Mouse (Mus musculus): ENCODE data around the gene Pde7b.
"Not testable (repeated sequence)": the region's sequence is repeated elsewhere in the genome, so short reads cannot be mapped to it uniquely, and the experiment has no call there.

Pde7b gene

GRCm38 (mm10) chr10:20548833-20549710, 175.8 kb downstream of the Pde7b start:
- no peak for DNase-seq (ENCODE audit: low read depth)

GRCm38 (mm10) chr10:20547951-20548551, 176.8 kb downstream of the Pde7b start:
- no peak for DNase-seq (ENCODE audit: low read depth)

DNA sequence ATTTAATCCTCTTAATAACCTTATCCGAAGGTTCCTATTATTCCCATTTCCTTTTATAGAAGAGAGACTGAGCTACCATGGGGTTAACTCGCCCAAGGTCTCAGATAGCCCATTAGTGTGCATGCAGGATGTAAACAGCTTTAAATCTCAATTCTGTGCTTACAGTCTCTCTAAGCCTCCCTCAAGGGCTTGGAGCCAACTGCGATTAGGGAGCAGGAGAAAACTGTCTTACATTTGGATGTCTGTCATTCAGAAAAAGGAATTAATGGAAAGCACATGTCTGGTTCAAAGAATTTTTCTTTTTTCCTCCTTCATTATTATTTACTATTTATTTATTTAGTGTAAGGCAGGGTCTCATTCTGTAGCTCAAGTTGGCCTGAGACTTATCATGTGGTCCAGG, 181.8 kb downstream of the Pde7b start:
- DNase-seq (ENCODE audit: low read depth), result no peak

DNA sequence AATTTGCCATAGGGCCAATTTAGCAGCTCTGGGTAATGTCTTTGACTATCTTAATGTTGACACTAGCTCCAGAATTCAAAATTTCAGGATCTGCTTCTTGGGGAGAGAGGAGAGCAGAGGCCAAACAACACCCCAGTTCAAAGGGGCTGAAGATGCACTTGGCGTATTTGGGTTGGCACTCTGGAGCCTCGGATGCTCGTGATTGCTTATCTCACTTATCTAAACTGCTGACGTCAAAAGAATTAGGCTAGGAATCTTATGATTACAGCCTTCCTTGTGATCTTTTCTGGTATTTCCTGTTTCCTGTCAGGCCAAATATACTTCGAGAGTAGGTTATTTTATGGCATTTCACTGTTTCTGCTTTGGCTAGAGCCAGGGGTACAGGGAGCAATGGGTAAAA, 191.1 kb downstream of the Pde7b start:
- DNase-seq (ENCODE audit: low read depth), result no peak

- DNase-seq (ENCODE audit: low read depth), result no peak
Observed at GRCm38 (mm10) chr10:20531921-20532320, 193.0 kb downstream of the Pde7b start.

DNA sequence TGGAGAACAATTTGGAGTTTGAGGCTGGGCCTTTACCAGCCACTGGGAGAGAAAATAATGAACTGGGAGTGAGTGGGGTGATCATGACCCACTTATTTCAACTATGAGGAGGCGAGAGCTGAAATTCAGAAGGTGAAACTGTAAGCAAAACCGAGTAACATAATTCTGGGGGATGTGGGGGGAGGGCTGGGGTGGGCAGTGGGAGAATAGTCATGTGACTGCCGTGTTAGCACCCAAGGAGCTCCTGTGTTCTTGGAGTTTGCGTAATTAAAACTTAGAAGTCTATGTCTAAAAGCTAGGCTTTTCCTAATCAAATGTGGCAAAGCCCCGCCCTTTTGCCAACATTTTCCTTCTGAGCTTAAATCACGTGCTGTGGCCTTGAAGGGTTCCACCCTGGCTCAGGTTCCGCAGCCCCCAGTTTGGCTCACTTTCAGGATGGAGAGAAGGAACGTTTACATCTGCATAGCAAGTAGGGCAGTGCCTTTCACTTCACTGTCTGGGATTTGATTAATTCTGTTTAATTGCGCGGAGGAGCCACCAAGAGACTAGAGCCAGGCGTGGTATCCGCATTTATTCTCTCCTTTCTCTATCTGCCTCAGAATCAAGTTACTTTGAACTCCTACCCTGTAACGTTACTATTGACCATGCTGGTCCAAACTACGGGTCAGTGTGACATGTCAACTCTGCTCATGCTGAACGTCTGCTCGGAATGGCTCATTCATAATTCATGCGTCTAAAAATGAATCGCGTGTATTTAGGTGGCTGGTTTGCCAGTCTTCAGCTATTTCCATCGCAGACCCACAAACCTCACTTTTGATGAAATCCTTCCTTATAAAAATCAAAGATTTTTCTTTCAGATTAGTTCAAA, 196.1 kb downstream of the Pde7b start:
- DNase-seq (ENCODE audit: low read depth), result no peak

DNA sequence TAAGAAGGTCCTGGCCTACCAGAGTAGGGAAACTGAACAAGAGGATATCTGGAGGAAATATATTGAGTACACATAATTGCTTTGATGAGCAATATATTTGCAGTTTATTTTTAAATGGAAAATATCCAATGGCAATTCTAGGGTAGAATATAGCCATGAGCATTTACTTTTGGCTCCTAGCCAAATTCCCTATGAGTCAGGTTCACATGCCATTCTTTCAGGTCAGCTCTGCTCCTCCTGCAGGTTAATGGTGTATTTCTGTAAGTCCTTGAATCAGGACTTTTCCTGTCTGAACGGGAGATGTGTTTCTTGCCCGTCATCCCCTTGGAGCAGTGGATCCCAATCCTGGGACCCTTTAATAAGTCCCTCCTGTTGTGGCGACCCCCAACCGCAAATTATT, 197.1 kb downstream of the Pde7b start:
- peak; percentile 17 for DNase-seq (ENCODE audit: low read depth)

- DNase-seq (ENCODE audit: low read depth), result no peak
Observed at GRCm38 (mm10) chr10:20518529-20518889, 206.4 kb downstream of the Pde7b start.

GRCm38 (mm10) chr10:20517756-20518528, 206.9 kb downstream of the Pde7b start:
- not testable (repeated sequence) for DNase-seq (ENCODE audit: low read depth)

DNA sequence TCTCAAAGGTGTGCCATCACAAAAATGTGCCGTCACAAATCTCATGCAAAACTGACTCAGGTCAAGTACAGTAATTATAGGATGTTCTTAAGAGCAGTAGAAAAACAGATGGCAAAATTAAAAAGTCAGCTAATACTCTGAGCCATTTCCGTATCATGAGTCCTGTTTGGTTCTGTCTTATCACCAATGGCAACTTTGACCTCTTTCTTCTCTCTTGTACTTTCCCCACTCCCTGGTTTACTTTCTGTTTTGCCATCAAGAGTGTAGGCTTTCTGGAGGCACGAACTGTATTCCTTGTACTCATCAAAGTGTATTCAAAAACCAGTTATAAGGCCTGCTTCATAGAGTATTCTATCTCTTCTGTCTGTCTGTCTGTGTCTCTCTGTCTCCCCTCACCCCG, 211.0 kb downstream of the Pde7b start:
- DNase-seq (ENCODE audit: low read depth), result no peak

GRCm38 (mm10) chr10:20513461-20513860, 211.4 kb downstream of the Pde7b start:
- DNase-seq (ENCODE audit: low read depth), result no peak

DNA sequence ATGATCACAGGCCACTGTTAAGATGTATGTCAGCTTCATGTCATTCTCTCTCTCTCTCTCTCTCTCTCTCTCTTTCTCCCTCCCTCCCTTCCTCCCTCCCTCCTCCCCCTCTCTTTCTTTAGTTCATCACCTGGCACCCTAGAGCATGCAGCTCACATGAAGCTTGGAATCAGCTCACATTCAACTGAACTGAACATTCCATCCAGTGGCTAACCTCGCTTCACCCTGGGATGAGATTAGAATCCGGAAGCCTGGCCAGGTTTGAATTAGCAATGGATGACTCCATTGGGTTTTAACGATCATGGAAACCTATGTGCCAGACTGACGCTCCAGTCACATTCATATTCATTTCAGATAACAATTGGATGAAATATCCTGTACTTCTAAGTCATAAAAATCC, 215.1 kb downstream of the Pde7b start:
- DNase-seq (ENCODE audit: low read depth), result no peak

DNA sequence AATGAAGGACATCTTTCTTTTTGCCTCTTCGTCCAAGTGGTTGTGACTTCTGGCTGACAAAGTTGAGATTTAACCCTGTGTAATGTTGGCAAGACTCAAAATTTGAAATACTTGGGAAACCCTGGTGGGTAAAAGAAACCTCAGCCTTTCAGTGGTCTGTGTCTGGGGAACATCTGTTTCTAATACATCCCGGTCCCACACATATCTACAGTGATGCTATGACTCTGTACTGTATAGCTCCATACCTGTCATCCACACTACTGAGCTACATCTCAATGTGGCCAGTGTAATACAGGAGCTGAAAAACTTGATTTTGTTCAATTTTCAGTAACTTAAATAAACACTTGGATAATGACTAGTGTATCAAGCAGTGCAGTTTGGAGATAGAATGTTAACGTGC, 216.4 kb downstream of the Pde7b start:
- no peak for DNase-seq (ENCODE audit: low read depth)

- no peak for DNase-seq (ENCODE audit: low read depth)
Observed at GRCm38 (mm10) chr10:20507732-20508412, 217.0 kb downstream of the Pde7b start.

- no peak for DNase-seq (ENCODE audit: low read depth)
Observed at GRCm38 (mm10) chr10:20507069-20507468, 217.8 kb downstream of the Pde7b start.

GRCm38 (mm10) chr10:20505454-20505853, 219.4 kb downstream of the Pde7b start:
- DNase-seq (ENCODE audit: low read depth), result no peak

DNA sequence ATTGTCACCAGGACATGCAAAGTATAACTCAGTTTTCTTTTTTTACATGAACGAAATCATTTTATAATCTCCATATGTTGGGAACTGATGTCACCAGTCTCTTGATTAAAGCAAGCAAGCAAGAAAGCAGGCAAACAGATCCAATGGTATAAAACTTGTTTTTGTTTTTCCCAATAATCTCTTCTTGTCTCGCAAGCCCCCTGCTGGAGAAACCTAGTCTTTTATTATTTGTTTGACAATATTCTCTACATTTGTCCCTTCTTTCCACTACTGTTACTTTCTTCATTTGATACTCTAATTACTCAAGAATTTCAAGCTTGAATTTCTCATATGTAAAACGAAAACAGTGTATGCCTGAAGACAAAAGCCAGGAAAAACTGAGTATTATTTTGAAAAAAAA, 220.1 kb downstream of the Pde7b start:
- DNase-seq (ENCODE audit: low read depth), result peak; percentile 50

GRCm38 (mm10) chr10:20503265-20504025, 221.4 kb downstream of the Pde7b start:
- no peak for DNase-seq (ENCODE audit: low read depth)

DNA sequence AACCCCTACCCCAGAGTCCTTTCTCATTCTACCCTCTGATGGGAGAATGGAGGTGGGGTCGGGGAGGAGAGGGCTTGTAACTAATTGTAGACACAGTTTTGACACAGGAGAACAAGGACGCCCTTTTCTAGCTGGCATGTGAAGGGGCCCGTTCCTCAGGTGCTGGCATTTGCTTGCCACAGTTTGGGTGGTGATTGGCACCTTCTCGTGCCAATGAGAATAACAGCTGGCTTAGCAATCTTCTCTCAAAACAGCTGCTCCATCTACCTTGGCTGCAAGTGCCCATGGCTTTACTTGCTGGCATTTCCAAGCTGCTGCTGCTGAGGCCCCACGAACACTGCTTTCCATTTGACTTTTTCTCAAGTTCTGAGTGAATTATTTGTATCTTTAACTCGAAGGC, 223.7 kb downstream of the Pde7b start:
- DNase-seq (ENCODE audit: low read depth), result no peak

GRCm38 (mm10) chr10:20495051-20495450, 229.8 kb downstream of the Pde7b start:
- no peak for DNase-seq (ENCODE audit: low read depth)

All from NIH3T3 (cell line).